Mouse (Mus musculus): Measurements from ENCODE around the gene Myo9a.

The Myo9a gene

GRCm38 (mm10) chr9:59750267-59751065 lies at the start of gene Myo9a, which contains the start of gene Senp8:
Gene Myo9a, plus strand, starts transcription at chr9:59750896.
Gene Senp8, minus strand, starts transcription at chr9:59750710.
- DNase-seq, result peak; percentile 99 to 100

GRCm38 (mm10) chr9:59701094-59701493 lies 49.6 kb upstream of the Myo9a start:
- DNase-seq, result peak in 1 of 2 experiments; percentile 6

GRCm38 (mm10) chr9:59703099-59703498 lies 47.6 kb upstream of the Myo9a start:
- no peak for DNase-seq

GRCm38 (mm10) chr9:59706850-59707825 lies 43.6 kb upstream of the Myo9a start:
- no peak for DNase-seq

GRCm38 (mm10) chr9:59709225-59709624 lies 41.5 kb upstream of the Myo9a start:
- no peak for DNase-seq

- no peak for DNase-seq
These were observed 34.3 kb upstream of the Myo9a start for GRCm38 (mm10) chr9:59716275-59716898.

- DNase-seq, result no peak
These were observed 32.5 kb upstream of the Myo9a start for GRCm38 (mm10) chr9:59718237-59718636.

- no peak for DNase-seq
These were observed 29.6 kb upstream of the Myo9a start for GRCm38 (mm10) chr9:59721144-59721543.

- peak; percentile 77 to 78 for DNase-seq
These were observed 27.5 kb upstream of the Myo9a start for GRCm38 (mm10) chr9:59723096-59723657.

GRCm38 (mm10) chr9:59723791-59724442 lies 26.8 kb upstream of the Myo9a start:
- DNase-seq, result peak; percentile 17 to 48

- no peak for DNase-seq
These were observed 25.2 kb upstream of the Myo9a start for GRCm38 (mm10) chr9:59725515-59725914.

- DNase-seq, result no peak
These were observed 23.0 kb upstream of the Myo9a start for GRCm38 (mm10) chr9:59727569-59728286.

GRCm38 (mm10) chr9:59731136-59731535 lies 19.6 kb upstream of the Myo9a start:
- DNase-seq, result no peak

GRCm38 (mm10) chr9:59733075-59733474 lies 17.6 kb upstream of the Myo9a start:
- DNase-seq, result no peak

GRCm38 (mm10) chr9:59735394-59735793 lies 15.3 kb upstream of the Myo9a start:
- no peak for DNase-seq

- no peak for DNase-seq
These were observed 10.1 kb upstream of the Myo9a start for GRCm38 (mm10) chr9:59740593-59740992.

- DNase-seq, result no peak
These were observed 6.8 kb upstream of the Myo9a start for GRCm38 (mm10) chr9:59743903-59744302.

- no peak for DNase-seq
These were observed 2.3 kb upstream of the Myo9a start for GRCm38 (mm10) chr9:59748387-59748786.

GRCm38 (mm10) chr9:59748969-59749368 lies 1.7 kb upstream of the Myo9a start:
- no peak for DNase-seq

GRCm38 (mm10) chr9:59749581-59750265 lies 973 bp upstream of the Myo9a start:
- peak in 1 of 2 experiments; percentile 11 for DNase-seq
